Mouse (Mus musculus) T-cell, adult 2 months (primary cell): Measurements from ENCODE around the gene Matk.
A peak's percentile ranks its signal among the peaks of the same experiment; 100 is the strongest.
"Not testable (repeated sequence)": the region's sequence is repeated elsewhere in the genome, so short reads cannot be mapped to it uniquely, and the experiment has no call there.

Source experiments
- DNase-seq: peaks from one replicate; pipeline ENCODE4 v3.0.0; 2022; ENCODE audit warnings: low spot score

Gene Matk

DNA sequence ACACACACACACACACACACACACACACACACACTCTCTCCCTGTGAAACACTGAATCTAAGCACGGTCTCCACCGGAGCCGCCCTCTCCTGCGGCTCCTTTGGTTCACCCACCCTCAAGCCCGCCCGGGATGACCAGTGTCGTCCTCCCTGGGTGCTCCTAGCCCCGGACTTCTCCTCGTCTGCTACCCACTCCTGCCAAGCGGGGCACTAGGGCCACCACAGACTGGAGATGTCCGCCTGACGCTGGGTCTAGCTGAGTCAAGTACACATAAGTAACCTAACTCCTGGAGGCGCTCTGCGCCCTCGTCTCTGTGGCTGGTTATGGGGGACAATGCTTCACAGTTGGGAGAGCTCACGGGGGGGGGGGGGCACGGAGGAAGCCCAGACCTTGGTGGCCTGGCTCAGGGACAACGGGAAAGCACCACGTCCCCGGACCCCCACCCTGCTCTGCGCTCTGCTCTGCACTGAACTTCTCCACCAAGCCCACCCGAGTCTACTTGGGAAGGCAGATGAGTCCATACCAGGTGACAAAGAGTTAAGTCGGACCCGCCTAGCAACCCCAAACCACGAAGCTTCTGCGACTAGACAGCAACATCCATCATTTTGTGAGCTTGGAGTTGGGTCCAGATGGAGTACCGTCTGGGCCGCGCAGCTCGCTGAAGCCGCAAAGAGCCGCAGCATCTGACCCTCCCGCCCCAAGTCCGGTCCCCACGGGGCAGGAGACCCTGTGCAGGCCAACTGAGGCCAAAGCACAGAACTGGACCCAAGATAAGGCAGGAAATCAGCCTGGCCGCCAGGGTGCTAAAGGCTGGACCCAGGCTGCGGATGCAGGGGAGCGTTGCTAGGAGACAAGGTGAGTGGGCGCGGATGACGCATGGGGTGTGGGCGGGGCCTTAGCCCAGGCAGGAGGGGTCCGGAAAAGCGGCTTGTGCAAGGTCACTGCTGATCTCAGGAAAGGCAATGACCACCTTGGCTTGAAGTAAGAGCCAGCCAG is at the start of gene Matk:
TSS of gene Matk (plus strand) at position 512 of the 996 bp plus-strand sequence.
- peak; percentile 59 for DNase-seq

GRCm38 (mm10) chr10:81202978-81203720 is 49.6 kb upstream of the Matk start:
- no peak for DNase-seq

DNA sequence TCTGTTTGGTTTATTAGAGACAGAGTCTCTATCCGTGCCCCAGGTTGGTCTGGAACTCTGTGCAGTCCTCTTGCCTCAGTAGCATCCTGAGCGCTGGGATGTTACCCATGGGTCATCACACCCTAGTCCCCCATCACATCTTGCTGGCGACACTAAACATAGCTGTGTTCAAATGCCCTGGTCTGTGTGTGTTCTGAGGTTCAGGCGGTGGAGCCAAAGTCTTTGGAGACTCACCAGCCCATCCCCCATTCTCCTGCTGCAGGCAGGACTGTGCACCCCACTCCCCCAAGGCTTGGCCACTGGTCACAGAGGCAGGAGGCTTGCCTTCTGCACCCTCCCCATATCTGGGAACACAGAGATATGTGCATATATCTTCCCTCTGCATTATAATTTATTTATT is 48.6 kb upstream of the Matk start:
- DNase-seq, result no peak

DNA sequence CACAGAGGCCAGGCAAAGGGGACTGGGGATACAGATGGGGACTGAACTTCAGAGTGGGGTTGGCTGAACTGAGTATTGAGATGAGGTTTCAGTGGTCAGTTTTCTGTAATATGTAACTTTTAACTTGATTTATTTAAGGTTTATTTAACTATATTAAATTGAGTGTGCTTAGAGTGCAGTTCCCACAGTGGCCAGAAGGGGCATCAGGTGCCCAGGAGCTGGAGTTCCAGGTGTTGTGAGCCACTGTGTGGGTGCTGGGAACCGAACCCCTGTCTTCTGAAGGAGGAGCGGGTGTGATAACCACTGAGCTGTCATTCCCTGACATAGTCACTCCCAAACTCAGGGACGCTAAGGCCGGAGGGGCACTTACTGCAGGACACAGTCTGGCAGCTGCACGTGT is 42.6 kb upstream of the Matk start:
- no peak for DNase-seq

- DNase-seq, result no peak
Observed at GRCm38 (mm10) chr10:81216260-81216659, 36.5 kb upstream of the Matk start.

- no peak for DNase-seq
Observed at GRCm38 (mm10) chr10:81216810-81217209, 35.9 kb upstream of the Matk start.

DNA sequence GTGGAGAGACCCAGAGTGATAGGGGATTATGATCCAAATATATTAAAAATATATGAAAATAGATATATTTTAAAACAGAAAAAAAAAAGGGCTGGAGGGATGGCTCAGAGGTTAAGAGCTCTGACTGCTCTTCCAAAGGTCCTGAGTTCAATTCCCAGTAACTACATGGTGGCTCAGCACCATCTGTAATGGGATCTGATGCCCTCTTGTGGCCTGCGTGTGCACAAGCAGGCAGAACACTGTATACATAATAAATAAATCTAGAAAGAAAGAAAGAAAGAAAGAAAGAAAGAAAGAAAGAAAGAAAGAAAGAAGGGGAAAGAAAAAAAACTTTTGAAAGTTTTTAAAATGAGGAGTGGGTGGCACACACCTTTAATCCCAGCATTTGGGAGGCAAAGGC is 35.5 kb upstream of the Matk start:
- DNase-seq, result peak; percentile 41

- peak; percentile 75 for DNase-seq
Observed at GRCm38 (mm10) chr10:81217964-81218363, 34.8 kb upstream of the Matk start.

- no peak for DNase-seq
Observed at GRCm38 (mm10) chr10:81221402-81222015, 31.2 kb upstream of the Matk start.

- not testable (repeated sequence) for DNase-seq
Observed at GRCm38 (mm10) chr10:81223731-81224130, 29.0 kb upstream of the Matk start.

DNA sequence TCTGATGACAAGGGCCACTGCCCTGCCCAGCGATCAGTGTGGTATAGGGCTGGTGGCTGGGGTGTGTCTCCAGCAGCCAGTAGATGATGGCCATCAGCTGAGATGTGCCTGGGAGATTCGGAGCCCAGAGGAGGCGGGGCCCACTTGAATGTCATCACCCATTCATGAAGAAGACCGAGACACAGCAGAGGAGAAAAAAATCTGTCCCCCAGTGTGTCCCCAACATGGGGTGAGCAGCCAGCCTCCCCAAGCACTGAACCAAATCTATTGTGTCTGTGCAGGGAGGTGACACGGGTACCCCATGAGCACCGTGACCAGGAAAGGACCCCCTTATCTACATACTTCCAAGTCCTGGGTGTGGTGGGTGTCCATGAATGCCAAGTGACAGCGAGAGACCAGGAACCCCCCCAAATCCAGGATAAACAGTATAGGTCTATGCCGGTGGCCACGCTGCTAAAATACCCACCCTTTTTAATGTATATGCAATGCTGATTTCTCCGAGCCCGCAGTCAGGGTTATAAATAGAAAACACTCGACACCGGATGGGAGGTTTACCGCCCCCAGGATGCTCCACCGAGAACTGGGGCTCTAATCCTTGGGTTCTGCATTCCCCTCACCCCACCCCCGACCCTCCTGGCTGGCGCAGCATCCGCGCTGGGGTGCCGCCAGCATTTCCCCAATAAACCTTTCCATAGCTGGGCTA is 22.8 kb upstream of the Matk start:
- peak; percentile 21 for DNase-seq

DNA sequence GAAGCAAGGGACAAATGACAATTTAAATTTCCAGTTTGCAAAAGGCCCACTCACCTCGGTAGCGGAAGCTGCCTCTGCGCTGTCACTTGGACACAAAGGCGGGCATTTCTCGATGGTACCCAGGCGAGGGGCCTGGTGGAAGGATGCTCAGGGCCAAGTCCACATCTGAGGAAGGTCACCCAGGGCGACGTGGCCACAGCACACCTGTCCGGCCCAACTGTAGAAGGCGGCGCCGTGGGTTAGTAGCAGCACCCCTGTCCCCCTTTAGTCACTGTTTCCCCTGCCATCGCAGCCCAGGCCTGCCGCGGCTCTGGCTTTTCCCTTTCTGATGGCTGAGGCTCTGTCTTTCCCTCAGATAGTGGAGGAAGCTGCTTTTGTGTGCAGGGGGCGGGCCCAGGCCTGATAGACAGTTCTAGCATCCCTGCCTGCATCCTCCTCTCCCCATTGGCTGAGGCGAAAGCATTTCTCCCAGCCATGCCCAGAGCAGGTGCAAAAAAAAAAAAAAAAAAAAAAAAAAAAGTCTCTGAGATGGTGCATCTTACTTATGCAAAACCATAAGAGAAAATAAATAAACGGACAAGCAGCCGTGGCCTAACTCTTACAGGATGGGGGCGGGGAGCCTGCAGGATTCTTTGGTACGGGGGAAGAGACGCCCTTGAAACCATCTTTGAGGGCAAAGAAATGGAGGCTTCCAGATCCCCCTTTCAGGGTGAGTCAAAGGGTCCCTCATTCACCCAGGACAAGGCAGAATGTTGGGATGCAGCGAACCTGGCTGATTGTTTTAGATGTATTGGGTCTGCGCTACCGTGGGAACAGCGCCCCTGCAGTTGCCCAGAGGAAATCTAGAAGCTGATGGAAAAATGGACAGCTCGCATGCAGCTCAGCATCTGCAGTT is 22.1 kb upstream of the Matk start, which contains the start of gene Atcay:
TSS of gene Atcay (minus strand) at position 396 of the 895 bp plus-strand sequence.
- DNase-seq, result peak; percentile 18

DNA sequence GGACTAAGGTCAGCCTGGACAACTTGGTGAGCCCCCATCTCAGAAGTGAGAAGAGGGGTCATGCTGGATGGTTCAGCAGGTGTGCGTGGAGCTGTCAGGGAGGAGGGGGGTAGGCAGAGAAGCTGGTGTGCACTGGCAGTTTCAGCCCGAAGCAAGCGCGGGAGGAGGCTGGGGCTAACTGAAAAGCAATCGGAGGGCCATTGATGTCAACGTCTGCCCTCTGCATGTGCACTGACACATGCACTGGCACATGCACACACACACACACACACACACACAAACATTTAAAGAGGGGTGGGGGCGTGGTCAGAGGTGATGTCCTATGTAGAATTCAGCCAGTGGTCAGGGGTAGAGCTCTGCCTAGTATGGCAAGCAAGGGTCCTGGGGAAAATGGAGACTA is 21.3 kb upstream of the Matk start:
- no peak for DNase-seq

DNA sequence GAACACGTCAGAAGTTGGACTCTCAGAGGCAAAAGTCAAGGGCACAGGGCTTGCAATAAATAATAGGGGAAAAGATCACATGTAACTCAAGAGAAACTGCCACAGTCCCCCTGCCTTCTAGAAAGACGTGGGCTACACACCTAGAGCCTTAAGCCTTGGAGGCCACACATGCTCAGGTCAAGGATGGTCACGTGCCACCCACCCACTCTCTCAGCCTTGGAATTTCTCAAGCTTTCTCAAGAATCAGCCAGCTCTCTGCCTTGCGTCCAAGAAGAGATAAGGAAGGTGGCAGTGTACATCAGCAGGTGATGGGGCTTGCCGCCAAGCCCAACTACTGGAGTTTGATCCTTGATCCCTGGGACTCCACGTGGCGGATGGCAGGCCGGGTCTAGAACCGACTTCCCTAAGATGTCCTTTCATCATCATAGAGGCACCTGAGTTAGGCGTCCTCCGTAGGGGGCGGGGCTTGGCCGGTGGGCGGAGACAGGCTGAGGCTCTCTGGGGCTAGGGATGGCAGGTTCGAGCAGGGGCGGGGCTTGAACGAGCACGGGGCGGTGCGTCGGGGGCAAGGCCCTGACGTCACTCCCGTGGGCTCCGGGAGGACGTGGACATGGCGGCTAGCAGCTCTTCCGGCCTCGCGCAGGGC is 20.0 kb upstream of the Matk start, which contains the start of gene Zfr2:
TSS of gene Zfr2 (plus strand) at position 576 of the 646 bp plus-strand sequence.
- DNase-seq, result peak; percentile 93

- no peak for DNase-seq
Observed at GRCm38 (mm10) chr10:81233226-81233585, 19.5 kb upstream of the Matk start.

DNA sequence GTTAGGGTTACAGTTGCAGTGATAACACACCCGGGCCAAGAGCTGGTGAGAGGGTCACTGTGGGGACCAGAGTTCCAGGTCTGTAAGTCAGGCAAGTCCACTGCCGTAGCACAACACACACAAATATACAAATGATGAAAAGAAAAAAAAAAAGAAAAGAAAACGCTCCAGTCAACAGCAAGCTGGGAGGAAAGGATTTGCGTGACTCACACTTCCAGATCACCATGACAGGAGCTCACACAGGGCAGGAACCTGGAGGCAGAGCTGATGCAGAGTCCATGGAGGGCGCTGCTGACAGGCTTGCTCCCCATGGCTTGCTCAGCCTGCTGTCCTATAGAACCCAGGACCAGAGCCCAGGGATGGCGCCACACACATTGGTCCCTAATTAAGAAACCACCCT is 18.5 kb upstream of the Matk start:
- no peak for DNase-seq

- no peak for DNase-seq
Observed at GRCm38 (mm10) chr10:81236471-81237268, 16.1 kb upstream of the Matk start.

DNA sequence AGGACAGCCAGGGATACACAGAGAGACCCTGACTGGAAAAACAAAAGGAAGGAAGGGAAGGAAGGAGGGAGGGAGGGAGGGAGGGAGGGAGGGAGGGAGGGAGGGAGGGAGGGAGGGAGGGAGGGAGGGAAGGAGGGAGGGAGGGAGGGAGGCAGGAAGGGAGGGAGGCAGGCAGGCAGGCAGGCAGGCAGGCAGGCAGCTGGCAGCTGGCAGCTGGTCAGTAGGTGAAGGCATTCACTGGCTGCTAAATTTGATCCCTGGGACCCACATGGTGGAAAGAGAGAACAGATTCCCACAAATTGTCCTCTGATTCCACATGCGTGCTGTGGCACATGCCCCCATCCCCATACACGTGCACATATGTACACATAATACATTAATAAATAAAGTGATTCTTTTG is 14.1 kb upstream of the Matk start:
- no peak for DNase-seq

DNA sequence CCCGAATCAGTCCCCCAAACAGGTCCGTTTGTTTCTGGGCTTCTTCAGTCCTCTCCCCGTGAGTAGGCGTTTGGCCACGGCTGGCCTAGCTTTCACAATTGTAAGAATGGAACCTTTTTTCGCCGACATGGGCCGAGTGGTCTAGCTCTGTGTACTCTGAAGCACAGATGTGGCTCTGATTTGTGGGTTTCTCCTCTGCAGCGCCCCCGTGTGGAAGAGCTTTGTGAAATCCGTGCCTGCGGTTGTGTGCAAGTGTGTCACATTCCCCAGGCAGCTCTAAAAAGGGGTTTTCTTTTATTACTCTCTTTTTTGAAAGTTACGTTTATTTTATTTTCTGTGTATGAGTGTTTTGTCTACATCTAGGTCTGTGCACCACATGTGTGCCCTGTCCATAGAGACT is 11.9 kb upstream of the Matk start:
- DNase-seq, result peak; percentile 62
